Comparison of ENCODE assay signal across 8 mouse cellular contexts in the genomic region with DNA sequence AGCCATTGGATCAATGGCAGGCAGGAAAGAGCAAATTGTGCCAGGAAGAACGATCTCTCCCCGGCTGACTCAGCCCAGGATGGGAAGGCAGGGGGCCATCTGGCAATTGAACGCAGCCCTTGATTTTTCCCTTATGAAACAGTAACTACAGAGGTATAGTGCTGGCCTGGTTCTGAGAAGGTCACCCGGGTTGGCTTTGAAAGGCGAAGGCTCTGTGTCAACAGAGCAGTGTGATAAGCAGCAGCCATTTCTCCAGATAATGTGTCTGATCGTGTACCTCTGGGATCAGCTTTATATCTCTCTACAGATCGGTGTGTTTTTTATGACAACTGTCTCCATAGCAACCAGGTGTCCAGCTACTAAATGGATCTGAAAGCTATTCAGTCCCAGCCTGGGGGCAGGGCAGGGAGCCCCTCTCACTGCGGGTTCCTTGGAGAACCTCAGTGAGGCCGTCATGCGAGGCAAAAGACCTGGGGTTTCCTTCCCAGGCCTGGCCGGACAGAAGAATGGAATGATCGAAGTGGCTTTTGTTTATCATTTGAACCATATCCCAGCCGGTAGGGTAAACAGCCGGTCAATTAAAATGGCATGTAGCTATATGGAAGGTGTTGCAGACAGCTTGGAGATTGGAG.
DNase-seq lines count a peak whose midpoint lies in the region; ATAC-seq and TF ChIP-seq lines count a peak whose summit lies in the region.

No protein-coding gene starts in this region.

- peak; percentile 37 for DNase-seq in kidney, adult 2 months
- DNase-seq in kidney, postnatal 10 days = no peak
- peak; percentile 72 for DNase-seq in adrenal gland, postnatal 10 days
- DNase-seq in forebrain, postnatal 0 days = peak; percentile 62
- DNase-seq in kidney, postnatal 14 days = peak; percentile 24
- DNase-seq in spleen, postnatal 14 days (ENCODE audit: low spot score in 2 of 2) = no peak
- no peak for DNase-seq in embryo, embryonic 10 days (ENCODE audit: low spot score)

- H3K9ac ChIP-seq in forebrain, postnatal 0 days = no peak overlapping the region
- H3K9ac ChIP-seq in neural tube, embryonic 15.5 days (replicated peaks) = no peak overlapping the region

- ATAC-seq in forebrain, postnatal 0 days = no peak
- ATAC-seq in neural tube, embryonic 15.5 days (ENCODE audit: low FRiP score) = peak; percentile 6; the same call in 1 of the 2 replicates

- H3K4me1 ChIP-seq in kidney, adult 2 months (ENCODE audit: control insufficient read depth, insufficient read depth, low read length) = peaks cover 54% of the 10 kb centered on the region
- peaks cover 54% of the 10 kb centered on the region for H3K4me1 ChIP-seq in forebrain, postnatal 0 days (ENCODE audit: insufficient read depth)
- H3K4me1 ChIP-seq in neural tube, embryonic 15.5 days = peaks cover 75% of the 10 kb centered on the region

- H3K36me3 ChIP-seq in kidney, adult 2 months (ENCODE audit: control insufficient read depth, insufficient read depth, low read length) = no peaks in the 10 kb centered on the region
- H3K36me3 ChIP-seq in forebrain, postnatal 0 days (ENCODE audit: insufficient read depth) = no peaks in the 10 kb centered on the region
- H3K36me3 ChIP-seq in neural tube, embryonic 15.5 days = no peaks in the 10 kb centered on the region

- H3K27me3 ChIP-seq in kidney, adult 2 months (replicated peaks; ENCODE audit: control insufficient read depth, insufficient read depth, low read length) = no peaks in the 10 kb centered on the region
- no peaks in the 10 kb centered on the region for H3K27me3 ChIP-seq in forebrain, postnatal 0 days (ENCODE audit: insufficient read depth, low read length)
- H3K27me3 ChIP-seq in neural tube, embryonic 15.5 days (replicated peaks) = no peaks in the 10 kb centered on the region

- 46% methylated on average over 14 of the region's 14 CpGs for WGBS in kidney, adult 2 months
- 19% methylated on average over 14 of the region's 14 CpGs for WGBS in forebrain, postnatal 0 days
- WGBS in neural tube, embryonic 15.5 days = 21% methylated on average over 14 of the region's 14 CpGs

- no peaks in the 10 kb centered on the region for H3K9me3 ChIP-seq in forebrain, postnatal 0 days (ENCODE audit: low read length)
- H3K9me3 ChIP-seq in neural tube, embryonic 15.5 days (replicated peaks) = no peaks in the 10 kb centered on the region

- TF ChIP-seq POLR2A in kidney, adult 2 months (IDR thresholded peaks at IDR 0.05; ENCODE audit: low read depth, low read length) = no peak

- peak overlapping the region; percentile 14; the same call in 1 of the 2 replicates for H3K4me2 ChIP-seq in forebrain, postnatal 0 days (ENCODE audit: low read depth)
- H3K4me2 ChIP-seq in neural tube, embryonic 15.5 days = peak overlapping the region; percentile 31

- no peak overlapping the region for H3K4me3 ChIP-seq in kidney, adult 2 months (ENCODE audit: insufficient read depth, low read depth, low read length)
- H3K4me3 ChIP-seq in forebrain, postnatal 0 days (ENCODE audit: low read depth, low read length) = no peak overlapping the region
- H3K4me3 ChIP-seq in neural tube, embryonic 15.5 days (replicated peaks) = no peak overlapping the region

- TF ChIP-seq CTCF in kidney, adult 2 months (conservative IDR thresholded peaks at IDR 0.05; ENCODE audit: insufficient read depth, insufficient read length, low read depth, low read length) = no peak
- TF ChIP-seq CTCF in forebrain, postnatal 0 days (IDR thresholded peaks at IDR 0.05; ENCODE audit: low read depth) = no peak

- H3K27ac ChIP-seq in kidney, adult 2 months (ENCODE audit: insufficient read depth, low read depth, low read length) = peak overlapping the region; percentile 54
- peak overlapping the region; percentile 60 for H3K27ac ChIP-seq in forebrain, postnatal 0 days (ENCODE audit: low read depth, low read length)
- H3K27ac ChIP-seq in neural tube, embryonic 15.5 days (replicated peaks) = peak overlapping the region; percentile 95

Comparison
In these comparisons a context has a peak if more than half of its experiments do, and no peak if none do; other contexts are left out.
1. DNase-seq: peak in kidney, adult 2 months (single experiment), adrenal gland, postnatal 10 days (single experiment), forebrain, postnatal 0 days (single experiment) and kidney, postnatal 14 days (single experiment); none in kidney, postnatal 10 days (single experiment), spleen, postnatal 14 days (0 of 2) and embryo, embryonic 10 days (single experiment).
2. Peak in every context shown above with its lines, with median percentiles within 50 percentile points of each other: H3K27ac ChIP-seq.